Mouse (Mus musculus) embryonic facial prominence, embryonic 14.5 days (tissue): ENCODE data around the gene Bckdk. TPM values are rescaled to one million over a fixed set of nuclear protein-coding genes. Genes with fewer than 3 reads are reported as not detected.
A peak's percentile ranks its signal among the peaks of the same experiment; 100 is the strongest.

ENCODE experiments used
- ATAC-seq: fragments of 200-750 bp; cut with Nextera tagmentation; 2 replicates; pipeline ENCODE4 v1.8.0; 2017; ENCODE audit warnings: low read depth, moderate number of reproducible peaks, moderate TSS enrichment
- DNase-seq: peaks from one replicate; pipeline ENCODE4 v3.0.0-alpha.2; 2015; ENCODE audit warnings: low spot score
- H3K27ac ChIP-seq: fragments of 300-500 bp; sonication (generic); replicated peaks from 2 replicates; pipeline ENCODE4 v1.5.1; 2014; ENCODE audit warnings: low read depth, mild to moderate bottlenecking, low read length, moderate library complexity
- H3K27me3 ChIP-seq: fragments of 300-500 bp; sonication (generic); replicated peaks from 2 replicates; pipeline ENCODE4 v1.6.1; 2014; ENCODE audit warnings: low read length; ENCODE audit not compliant: control insufficient read depth, insufficient read depth
- H3K36me3 ChIP-seq: fragments of 300-500 bp; sonication (generic); 2 replicates; pipeline ENCODE4 v1.6.1; 2014; ENCODE audit warnings: low read length, mixed read lengths; ENCODE audit not compliant: control insufficient read depth, insufficient read depth
- H3K4me1 ChIP-seq: fragments of 300-500 bp; sonication (generic); 2 replicates; pipeline ENCODE4 v1.6.1; 2014; ENCODE audit warnings: antibody characterized with exemption, low read length; ENCODE audit not compliant: control insufficient read depth, insufficient read depth
- H3K4me2 ChIP-seq: fragments of 300-500 bp; sonication (generic); 2 replicates; pipeline ENCODE4 v1.6.1; 2014; ENCODE audit warnings: low read depth, mild to moderate bottlenecking, low read length, moderate library complexity, mixed read lengths
- H3K4me3 ChIP-seq: fragments of 300-500 bp; sonication (generic); 2 replicates; pipeline ENCODE4 v1.5.1; 2014; ENCODE audit warnings: low read depth, mild to moderate bottlenecking, low read length
- H3K9ac ChIP-seq: fragments of 300-500 bp; sonication (generic); 2 replicates; pipeline ENCODE4 v1.6.1; 2014; ENCODE audit warnings: low read depth, mild to moderate bottlenecking, low read length, moderate library complexity, mixed read lengths
- H3K9me3 ChIP-seq: fragments of 300-500 bp; sonication (generic); 2 replicates; pipeline ENCODE4 v1.6.1; 2016; ENCODE audit warnings: low read length; ENCODE audit not compliant: control insufficient read depth
- WGBS: fragments of 180-500 bp; shearing (Covaris S2); extraction: QIAGEN DNeasy Blood & Tissue Kit; methylation state at CpG from one replicate; pipeline ENCODE4 v1.1.7; 2014; 5-methylcytosine and 5-hydroxymethylcytosine counted together
- polyA plus RNA-seq: library from polyadenylated mRNA; unstranded; fragments of >200 nt; fragmentation: Nextera tagmentation; extraction: Ambion mirVana; gene quantifications from 2 replicates; pipeline ENCODE4 v1.2.1, GENCODE M21; 2014

Bckdk gene
- polyA plus RNA-seq, 1 experiment from 2014 or later, result 121 TPM

GRCm38 (mm10) chr7:127921516-127921915 lies 17.6 kb downstream of the Bckdk start:
- no peak for DNase-seq

GRCm38 (mm10) chr7:127922451-127923275 lies 18.8 kb downstream of the Bckdk start:
- Histone ChIP-seq H3K27ac (no peak overlapping the region), H3K4me1 (no peaks in the 10 kb centered on the region), H3K27me3 (no peaks in the 10 kb centered on the region), H3K36me3 (peaks cover 70% of the 10 kb centered on the region), H3K4me2 (no peak overlapping the region), H3K9me3 (no peaks in the 10 kb centered on the region), H3K4me3 (no peak overlapping the region), H3K9ac (no peak overlapping the region)
- WGBS, result 72% methylated on average over 6 of the region's 6 CpGs
- DNase-seq (no peak), ATAC-seq (no peak)

More at GRCm38 (mm10) chr7:127921516-127921915, 17.6 kb downstream of the Bckdk start:
- H3K4me1 ChIP-seq, result no peaks in the 10 kb centered on the region
- H3K4me2 ChIP-seq, result no peak overlapping the region
- no peak overlapping the region for H3K4me3 ChIP-seq
- ATAC-seq, result no peak
- no peaks in the 10 kb centered on the region for H3K27me3 ChIP-seq
- 72% methylated on average over 7 of the region's 8 CpGs for WGBS
- H3K36me3 ChIP-seq, result peaks cover 76% of the 10 kb centered on the region
- no peak overlapping the region for H3K9ac ChIP-seq
- no peak overlapping the region for H3K27ac ChIP-seq
- no peaks in the 10 kb centered on the region for H3K9me3 ChIP-seq

GRCm38 (mm10) chr7:127923714-127924113 lies 19.8 kb downstream of the Bckdk start:
- DNase-seq, result no peak
- Histone ChIP-seq H3K36me3 (peaks cover 63% of the 10 kb centered on the region), H3K4me1 (no peaks in the 10 kb centered on the region), H3K27ac (no peak overlapping the region), H3K4me3 (no peak overlapping the region), H3K9ac (no peak overlapping the region), H3K27me3 (0 out of 2 replicates have a peak, but pooled peaks cover 5% of the 10 kb centered on the region), H3K4me2 (no peak overlapping the region), H3K9me3 (no peaks in the 10 kb centered on the region)
- WGBS, result 78% methylated on average over 5 of the region's 5 CpGs
- ATAC-seq, result no peak

- WGBS, result 69% methylated on average over 5 of the region's 5 CpGs
- peak overlapping the region; percentile 72 for H3K27ac ChIP-seq
- no peaks in the 10 kb centered on the region for H3K4me1 ChIP-seq
- peaks cover 60% of the 10 kb centered on the region for H3K36me3 ChIP-seq
- no peak overlapping the region for H3K4me2 ChIP-seq
- H3K27me3 ChIP-seq, result peaks cover 17% of the 10 kb centered on the region; the same call in 1 of the 2 replicates
- no peak overlapping the region for H3K9ac ChIP-seq
- no peaks in the 10 kb centered on the region for H3K9me3 ChIP-seq
- H3K4me3 ChIP-seq, result no peak overlapping the region
- DNase-seq, result peak; percentile 88
- peak; percentile 81 for ATAC-seq
Measured at GRCm38 (mm10) chr7:127925252-127925651, 21.4 kb downstream of the Bckdk start.

GRCm38 (mm10) chr7:127926066-127926465 lies 22.2 kb downstream of the Bckdk start:
- Histone ChIP-seq H3K4me1 (no peaks in the 10 kb centered on the region), H3K27me3 (peaks cover 18% of the 10 kb centered on the region; the same call in 1 of the 2 replicates), H3K9ac (no peak overlapping the region), H3K36me3 (peaks cover 52% of the 10 kb centered on the region), H3K4me2 (no peak overlapping the region; the same call in 1 of the 2 replicates), H3K9me3 (no peaks in the 10 kb centered on the region), H3K4me3 (no peak overlapping the region), H3K27ac (peak overlapping the region; percentile 72)
- no peak for ATAC-seq
- WGBS, result 80% methylated on average over 8 of the region's 8 CpGs
- no peak for DNase-seq

- ATAC-seq (no peak), DNase-seq (no peak)
- no peak overlapping the region for H3K27ac ChIP-seq
- H3K27me3 ChIP-seq, result peaks cover 18% of the 10 kb centered on the region; the same call in 1 of the 2 replicates
- no peak overlapping the region for H3K4me2 ChIP-seq
- H3K9ac ChIP-seq, result no peak overlapping the region
- no peaks in the 10 kb centered on the region for H3K9me3 ChIP-seq
- WGBS, result 86% methylated on average over 11 of the region's 11 CpGs
- H3K36me3 ChIP-seq, result peaks cover 44% of the 10 kb centered on the region
- no peak overlapping the region for H3K4me3 ChIP-seq
- H3K4me1 ChIP-seq, result peaks cover 4% of the 10 kb centered on the region
Measured at GRCm38 (mm10) chr7:127926846-127927245, 23.0 kb downstream of the Bckdk start.

- no peak overlapping the region for H3K4me2 ChIP-seq
- DNase-seq (no peak), ATAC-seq (no peak)
- H3K9ac ChIP-seq, result no peak overlapping the region
- 92% methylated on average over 8 of the region's 11 CpGs for WGBS
- no peak overlapping the region for H3K27ac ChIP-seq
- H3K36me3 ChIP-seq, result peaks cover 36% of the 10 kb centered on the region
- H3K4me1 ChIP-seq, result peaks cover 4% of the 10 kb centered on the region
- H3K9me3 ChIP-seq, result no peaks in the 10 kb centered on the region
- H3K27me3 ChIP-seq, result peaks cover 18% of the 10 kb centered on the region; the same call in 1 of the 2 replicates
- no peak overlapping the region for H3K4me3 ChIP-seq
Measured at GRCm38 (mm10) chr7:127927726-127928125, 23.8 kb downstream of the Bckdk start.

GRCm38 (mm10) chr7:127928596-127928995 lies 24.7 kb downstream of the Bckdk start:
- Histone ChIP-seq H3K36me3 (peaks cover 28% of the 10 kb centered on the region), H3K9me3 (no peaks in the 10 kb centered on the region), H3K4me1 (peaks cover 4% of the 10 kb centered on the region), H3K9ac (peak overlapping the region; percentile 60; the same call in 1 of the 2 replicates), H3K4me2 (peak overlapping the region; percentile 48), H3K27me3 (peaks cover 18% of the 10 kb centered on the region; the same call in 1 of the 2 replicates), H3K27ac (no peak overlapping the region), H3K4me3 (peak overlapping the region; percentile 36)
- WGBS, result 64% methylated on average over 5 of the region's 5 CpGs
- DNase-seq (no peak), ATAC-seq (0 out of 2 replicates have a peak, but pooled peaks have one; percentile 0)
